Mouse (Mus musculus): Measurements from ENCODE around the gene Trappc4. TPM values are rescaled to one million over a fixed set of nuclear protein-coding genes. Genes with fewer than 3 reads are reported as not detected.
"Not testable (repeated sequence)": the region's sequence is repeated elsewhere in the genome, so short reads cannot be mapped to it uniquely, and the experiment has no call there.

Gene Trappc4
- total RNA-seq, 4 experiments from 2014 or later = 86.0 to 116 (median 98.3) TPM

DNA sequence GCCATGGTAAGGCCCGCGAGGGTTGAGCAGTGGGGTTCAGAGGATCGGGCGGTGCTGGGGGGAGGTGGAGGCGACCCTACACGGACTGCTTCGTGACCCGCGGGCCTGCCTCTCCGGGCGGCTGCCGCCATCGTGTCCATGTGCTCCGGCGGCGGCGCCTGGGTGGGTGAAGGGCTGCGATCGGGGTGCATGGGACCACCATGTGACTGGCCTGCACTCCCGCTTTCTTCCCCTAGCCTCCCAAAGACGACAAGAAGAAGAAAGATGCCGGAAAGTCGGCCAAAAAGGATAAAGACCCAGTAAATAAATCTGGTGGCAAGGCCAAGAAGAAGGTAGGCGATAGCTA lies 325 bp upstream of the Trappc4 start:
- DNase-seq = no peak

- DNase-seq = no peak
Measured at GRCm38 (mm10) chr9:44405011-44405410, 2.4 kb downstream of the Trappc4 start.

- no peak for DNase-seq
Measured at GRCm38 (mm10) chr9:44401081-44401480, 6.3 kb downstream of the Trappc4 start.

GRCm38 (mm10) chr9:44399795-44400114 lies 7.6 kb downstream of the Trappc4 start:
- DNase-seq = no peak

- DNase-seq = no peak
Measured at GRCm38 (mm10) chr9:44399114-44399794, 8.1 kb downstream of the Trappc4 start.

GRCm38 (mm10) chr9:44398551-44398950 lies 8.8 kb downstream of the Trappc4 start:
- no peak for DNase-seq

DNA sequence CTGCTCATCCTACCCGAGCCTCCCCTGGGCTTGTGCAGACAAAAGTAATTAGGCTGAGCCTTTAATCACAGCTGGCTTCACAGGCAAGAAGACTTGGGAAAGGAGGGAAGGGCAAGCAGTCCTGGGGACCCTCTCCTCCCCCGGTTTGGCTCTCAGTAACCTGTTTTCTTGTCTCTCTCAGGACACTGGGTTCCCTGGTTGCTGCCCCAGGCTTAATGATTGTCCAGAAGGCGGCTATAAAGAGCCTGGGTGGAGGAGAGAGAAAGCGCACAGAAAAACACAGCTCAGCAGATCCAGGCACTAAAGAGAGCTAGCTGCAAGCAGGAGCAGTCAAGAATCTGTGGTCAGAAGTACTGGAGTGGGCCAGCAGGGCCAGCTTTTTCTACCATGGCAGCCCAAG lies 9.3 kb downstream of the Trappc4 start:
- DNase-seq = no peak

DNA sequence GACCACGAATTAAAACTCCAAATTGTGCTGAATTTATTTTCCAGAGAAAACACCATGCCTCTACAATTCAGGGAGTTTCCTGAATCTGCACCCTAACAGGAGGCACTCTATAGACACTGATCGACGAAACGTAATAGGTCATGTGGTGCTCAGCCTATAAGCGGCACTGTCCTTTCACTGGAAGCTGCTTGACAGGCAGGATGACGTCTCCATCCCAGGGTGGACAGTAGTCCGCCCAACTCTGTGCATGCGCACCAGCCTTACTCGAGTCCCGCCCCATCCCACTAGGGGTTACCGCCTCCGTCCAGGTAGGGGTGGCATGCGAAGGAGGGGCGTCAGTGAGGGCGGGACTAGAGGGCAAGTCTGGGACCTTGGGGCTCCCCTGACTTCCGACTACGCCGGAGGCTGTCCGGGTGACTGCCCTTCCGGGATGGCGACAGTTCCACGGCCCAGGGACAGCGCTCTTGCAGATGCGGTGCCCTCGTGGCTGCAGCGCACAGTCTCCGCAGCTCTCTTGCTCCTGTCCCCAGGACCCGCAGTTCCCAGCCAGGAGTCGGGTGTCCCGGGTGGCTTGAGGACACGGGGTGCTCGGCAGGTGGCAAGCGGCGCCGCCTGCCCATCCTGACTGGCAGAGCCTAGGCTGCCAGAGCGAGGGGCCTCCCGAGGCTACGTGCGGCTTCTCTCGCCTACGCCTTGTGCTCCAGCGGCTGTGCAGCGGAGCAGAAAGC lies 10.6 kb downstream of the Trappc4 start, which contains the start of gene Slc37a4:
Slc37a4 (plus strand) TSS at position 169 of the 728 bp plus-strand sequence.
- peak; percentile 99 for DNase-seq

- DNase-seq = no peak
Measured at GRCm38 (mm10) chr9:44391466-44391865, 15.9 kb downstream of the Trappc4 start.

- no peak for DNase-seq
Measured at GRCm38 (mm10) chr9:44389273-44389672, 18.1 kb downstream of the Trappc4 start.

DNA sequence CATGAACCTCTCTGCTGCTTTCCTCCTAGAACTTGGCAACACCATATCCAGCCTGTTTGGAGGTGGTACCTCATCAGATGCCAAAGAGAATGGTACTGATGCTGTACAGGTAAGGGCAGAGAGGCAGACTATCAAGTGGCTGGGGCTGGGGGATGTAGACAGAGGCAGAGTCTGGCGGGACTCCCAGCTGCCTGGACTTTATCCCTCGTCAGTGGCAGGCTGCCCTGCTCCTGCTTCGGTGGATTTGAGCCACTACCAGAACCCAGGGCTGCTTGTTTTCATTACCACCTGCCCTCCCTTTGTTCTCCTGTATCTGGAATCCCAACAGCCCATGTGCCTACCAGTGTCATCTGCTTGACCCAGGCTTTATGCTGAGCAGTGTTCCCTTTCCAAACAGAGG lies 20.2 kb downstream of the Trappc4 start:
- DNase-seq = no peak

DNA sequence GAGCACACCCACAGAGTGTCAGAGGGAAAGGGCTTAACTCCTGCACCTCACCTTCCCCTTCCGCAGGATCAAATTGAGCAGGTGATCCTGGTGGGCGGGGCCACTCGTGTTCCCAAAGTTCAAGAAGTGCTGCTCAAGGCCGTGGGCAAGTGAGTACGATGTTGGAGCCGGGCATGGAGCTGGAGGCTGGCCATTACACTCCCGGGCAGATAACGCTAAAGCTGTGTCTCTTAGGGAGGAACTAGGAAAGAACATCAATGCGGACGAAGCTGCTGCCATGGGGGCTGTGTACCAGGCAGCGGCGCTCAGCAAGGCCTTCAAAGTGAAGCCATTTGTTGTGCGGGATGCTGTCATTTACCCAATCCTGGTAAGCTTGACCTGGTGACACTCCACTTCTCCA lies 22.8 kb downstream of the Trappc4 start:
- DNase-seq = no peak

- DNase-seq = no peak
Measured at GRCm38 (mm10) chr9:44379862-44380261, 27.5 kb downstream of the Trappc4 start.

- peak; percentile 98 for DNase-seq
Measured at GRCm38 (mm10) chr9:44379054-44379834, 28.2 kb downstream of the Trappc4 start, which contains the start of gene Hyou1. Gene Hyou1 (plus strand): TSS chr9:44379490.

DNA sequence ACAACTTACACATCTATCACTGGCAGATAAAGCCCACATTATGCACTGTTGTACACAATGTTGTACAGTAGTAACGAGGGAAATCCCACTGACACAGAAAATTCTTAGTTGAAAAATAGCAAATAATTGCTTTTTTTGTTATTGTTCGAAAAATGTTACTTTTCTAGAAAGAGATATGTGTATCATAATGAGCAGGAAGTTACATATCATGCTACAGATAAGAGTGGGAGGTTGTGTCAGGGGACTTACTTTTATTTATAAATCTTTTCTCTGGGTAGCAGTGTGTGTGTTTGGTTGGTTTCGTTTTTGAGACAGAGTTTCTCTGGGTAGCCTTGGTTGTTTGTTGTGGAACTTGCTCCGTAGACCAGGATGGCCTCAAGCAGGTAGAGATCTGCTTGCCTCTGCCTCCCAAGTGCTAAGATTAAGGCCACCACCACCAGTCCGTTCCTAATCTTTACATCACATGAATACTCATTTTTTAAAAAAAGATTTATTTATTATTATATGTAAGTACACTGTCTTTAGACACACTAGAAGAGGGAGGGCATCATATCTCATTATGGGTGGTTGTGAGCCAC lies 29.2 kb downstream of the Trappc4 start:
- DNase-seq = no peak

GRCm38 (mm10) chr9:44377335-44377734 lies 30.1 kb downstream of the Trappc4 start:
- DNase-seq = not testable (repeated sequence)

- no peak for DNase-seq
Measured at GRCm38 (mm10) chr9:44376141-44376540, 31.3 kb downstream of the Trappc4 start.

DNA sequence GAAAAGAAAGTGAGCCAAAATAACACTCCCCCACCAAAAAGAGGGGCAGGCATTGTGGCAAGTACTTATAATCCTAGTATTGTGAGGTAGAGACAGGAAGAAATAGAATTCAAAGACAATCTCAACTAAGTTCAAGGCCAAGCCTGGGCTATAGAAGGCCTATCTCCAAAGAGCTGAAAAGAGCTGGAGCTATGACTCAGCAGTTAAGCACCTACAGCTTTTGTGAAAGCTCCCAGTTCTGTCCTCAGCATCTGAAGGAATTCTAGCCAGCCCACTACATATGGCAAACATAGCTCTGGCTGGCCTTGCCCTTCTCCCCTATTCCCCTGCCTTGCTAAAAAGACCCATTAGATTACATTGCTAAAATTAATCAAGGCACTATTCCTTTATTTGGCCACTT lies 34.0 kb downstream of the Trappc4 start:
- DNase-seq = no peak

DNA sequence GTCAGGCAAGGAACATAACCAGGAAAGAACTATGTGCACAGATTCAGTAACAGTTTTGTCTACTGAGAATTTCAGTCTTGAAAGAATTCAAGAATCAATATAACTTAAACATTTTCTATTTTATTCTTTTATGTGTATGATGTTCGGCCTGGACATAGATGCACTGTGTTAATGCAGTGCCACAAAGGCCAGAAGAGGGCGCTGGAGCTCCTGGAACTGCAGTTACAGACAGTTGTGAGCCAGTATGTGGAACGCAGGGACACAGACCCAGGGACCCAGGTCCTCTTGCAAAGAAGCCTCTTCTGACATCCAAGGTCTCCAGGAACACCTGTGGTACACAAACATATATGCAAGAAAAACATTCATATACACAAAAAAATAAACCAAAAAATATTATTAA lies 42.9 kb downstream of the Trappc4 start:
- DNase-seq = no peak

GRCm38 (mm10) chr9:44361931-44362330 lies 45.5 kb downstream of the Trappc4 start:
- DNase-seq = not testable (repeated sequence)

DNA sequence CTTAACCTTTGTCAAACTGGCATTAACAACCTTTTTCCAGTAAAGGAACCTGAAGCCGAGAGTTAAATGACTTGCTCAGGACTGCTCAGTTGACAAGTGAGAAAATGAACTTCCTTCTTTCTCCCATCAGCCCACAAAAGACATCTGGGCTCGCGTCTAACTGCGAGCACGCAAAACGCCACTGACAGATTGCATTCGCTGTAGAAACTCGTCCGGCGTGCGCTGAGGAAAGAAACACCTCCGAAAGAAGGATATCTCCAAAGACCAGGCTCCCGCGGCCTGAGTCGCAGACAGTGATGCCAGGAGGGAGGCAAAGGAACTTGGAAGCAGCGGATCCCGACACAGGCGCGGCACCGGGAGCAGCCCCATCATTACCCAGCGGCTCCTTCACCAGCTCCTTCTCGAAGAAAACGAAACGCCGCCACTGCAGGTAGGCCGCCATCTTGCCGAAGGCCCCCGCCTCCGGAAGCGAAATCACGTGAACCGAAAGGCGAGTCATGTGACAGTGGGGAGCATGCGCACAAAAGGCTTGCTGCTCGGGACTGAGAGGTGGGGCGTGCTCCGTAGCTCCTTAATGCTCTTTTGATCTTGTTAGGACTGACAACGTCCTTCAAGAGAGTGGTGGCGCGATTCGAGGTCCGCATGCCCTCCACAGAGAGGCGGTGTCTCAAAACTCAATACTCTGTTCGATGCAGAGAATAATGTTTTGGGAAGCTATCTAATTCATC lies 46.0 kb downstream of the Trappc4 start, which contains the start of gene Vps11:
Vps11 (minus strand) TSS at position 481 of the 728 bp plus-strand sequence.
- peak; percentile 94 for DNase-seq

GRCm38 (mm10) chr9:44357207-44357606 lies 50.2 kb downstream of the Trappc4 start:
- DNase-seq = no peak
